Mouse (Mus musculus) testis, adult 2 months (tissue): ENCODE measurements around the gene Ank.

Source experiments
- CTCF ChIP-seq: fragments of 200-500 bp; IDR thresholded peaks from 2 replicates; pipeline ENCODE4 v1.5.1; 2012; ENCODE audit warnings: low read depth, mild to moderate bottlenecking, inconsistent platforms, low read length, moderate library complexity; ENCODE audit not compliant: control insufficient read depth, insufficient read depth, insufficient replicate concordance
- POLR2A ChIP-seq: fragments of 200-500 bp; IDR thresholded peaks from 2 replicates; pipeline ENCODE4 v1.6.1; 2012; ENCODE audit warnings: low read depth, mild to moderate bottlenecking, inconsistent platforms, low read length, moderate library complexity; ENCODE audit not compliant: control insufficient read depth

GRCm38 (mm10) chr15:27508982-27509381, 42.5 kb downstream of the Ank start:
- no peak for TF ChIP-seq CTCF
- TF ChIP-seq POLR2A: no peak
